Mouse (Mus musculus) adrenal gland (tissue): ENCODE measurements around the gene Spag4.

Experiments used
- intact Hi-C: fragments of 180-260 bp; cut with DNase I; formaldehyde crosslinking; loops from one replicate; pipeline ENCODE4 v1.15.1; 2025
- long read RNA-seq, 2 experiments: library from polyadenylated mRNA; unstranded; transcript quantifications; one replicate each; pipeline ENCODE4 v2.0.0; 2020; ENCODE audit warnings: borderline replicate concordance in 1 of 2; ENCODE audit not compliant: insufficient replicate concordance in 1 of 2

Spag4 gene
- long read RNA-seq, experiment 1, partial matches to known transcripts, result 0 of 1 reads
- long read RNA-seq, experiment 1, other reads (novel, unspliced or antisense), result 0 of 1 reads
- long read RNA-seq, experiment 2, partial matches to known transcripts, result 0 of 4 reads
- long read RNA-seq, experiment 2, other reads (novel, unspliced or antisense), result 1 of 4 reads

- intact Hi-C loops, result no loop called here
Observed at GRCm38 (mm10) chr2:156065099-156066041, at the start of gene Spag4. TSS of gene Spag4 (plus strand) at chr2:156065175.

GRCm38 (mm10) chr2:156018106-156018505 lies 46.9 kb upstream of the Spag4 start:
- intact Hi-C loops, result no loop called here

DNA sequence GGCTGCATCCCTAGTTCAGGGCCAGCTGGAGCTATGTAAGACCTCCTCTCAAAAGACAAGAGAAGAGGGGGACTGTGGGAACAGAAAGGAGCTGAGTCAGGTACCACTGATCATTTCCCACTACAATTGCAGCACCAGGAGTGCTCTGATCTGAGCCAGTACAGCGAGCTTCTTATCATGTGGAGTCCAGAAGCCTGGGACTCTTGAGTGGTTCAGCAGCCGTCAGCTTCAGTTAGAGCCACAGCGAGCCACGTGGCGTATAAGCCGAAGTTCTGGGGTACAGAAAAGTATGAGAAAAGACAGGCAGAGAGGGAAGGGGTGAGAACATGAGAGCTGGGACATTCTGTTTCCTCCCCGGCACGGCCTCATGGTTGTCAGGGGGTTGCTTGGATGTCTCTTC lies 43.8 kb upstream of the Spag4 start:
- intact Hi-C loops, result no loop called here

GRCm38 (mm10) chr2:156021765-156022164 lies 43.2 kb upstream of the Spag4 start:
- intact Hi-C loops, result no loop called here

DNA sequence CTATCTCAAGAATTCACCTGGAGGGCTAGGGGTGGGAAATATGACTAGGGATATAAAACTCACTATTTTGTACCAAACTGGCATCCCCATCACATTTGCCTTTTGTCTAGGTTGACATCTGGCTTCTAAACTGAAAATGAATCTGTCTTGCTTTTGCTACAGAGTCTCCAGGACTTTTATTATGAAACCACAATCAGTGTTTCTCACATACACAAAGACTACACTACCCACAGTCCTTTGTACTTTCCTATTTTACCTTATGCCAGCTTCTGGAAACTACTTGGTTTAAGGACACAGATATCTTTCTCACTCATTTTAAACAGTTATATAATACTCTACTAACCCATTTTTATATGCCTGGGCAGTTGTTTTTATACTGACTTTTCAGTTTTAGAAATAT lies 39.5 kb upstream of the Spag4 start:
- intact Hi-C loops, result no loop called here

DNA sequence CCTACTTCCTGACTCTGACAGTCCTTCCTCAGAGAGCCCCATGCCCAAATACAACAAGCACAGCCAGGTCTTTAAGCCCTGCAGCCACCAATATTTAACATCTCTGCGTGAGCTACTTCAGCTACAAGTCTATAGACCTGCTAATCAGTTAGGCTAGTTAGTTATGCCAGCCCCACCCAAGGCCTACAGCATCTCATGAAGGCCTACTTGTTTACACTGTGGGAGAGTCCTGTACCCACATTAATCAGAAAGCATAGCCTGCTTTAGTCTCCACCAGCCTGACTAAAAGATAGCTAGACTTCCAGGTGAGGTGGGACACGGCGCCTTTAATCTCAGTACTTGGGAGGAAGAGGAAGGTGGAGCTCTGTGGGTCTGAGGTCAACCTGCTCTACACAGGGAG lies 25.6 kb upstream of the Spag4 start:
- intact Hi-C loops, result no loop called here

DNA sequence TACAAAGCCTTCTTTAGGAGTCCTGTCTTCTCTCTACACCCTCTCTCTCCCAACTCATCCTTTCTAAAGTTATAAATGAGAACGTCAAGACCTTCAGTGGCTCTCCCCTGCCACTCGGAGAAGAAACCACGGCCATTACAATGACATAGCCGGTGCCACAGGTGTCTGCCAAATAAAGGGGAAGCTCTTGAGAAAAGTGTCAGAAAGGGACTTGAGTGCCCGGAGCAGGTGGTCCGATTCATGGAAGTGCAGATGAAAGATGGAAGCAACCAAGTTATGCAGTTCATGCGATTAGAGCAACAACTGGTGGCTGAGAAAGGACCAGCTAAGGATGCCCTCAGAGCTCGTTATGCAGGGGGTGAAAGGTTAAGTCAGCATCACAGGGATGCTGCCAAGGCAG lies 22.1 kb upstream of the Spag4 start:
- intact Hi-C loops, result no loop called here

DNA sequence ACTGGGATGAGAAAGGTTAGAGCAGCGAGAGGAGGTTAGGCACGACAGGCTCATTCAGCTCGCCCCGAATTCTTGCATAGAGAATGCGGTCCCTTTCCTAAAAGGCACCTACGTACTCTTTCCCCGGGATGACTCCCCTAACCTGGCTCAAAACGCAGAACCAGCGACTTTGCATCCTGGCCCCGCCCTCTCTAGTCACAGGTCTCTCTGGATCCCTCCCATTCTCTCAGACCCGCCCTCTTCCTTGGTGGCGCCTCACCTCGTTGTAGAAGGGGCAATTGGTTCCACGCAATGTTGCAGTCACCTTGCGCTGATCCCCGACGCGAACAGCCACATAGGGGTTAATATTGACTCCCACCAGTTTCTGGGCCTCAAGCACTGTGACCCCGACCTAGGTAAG lies 17.0 kb upstream of the Spag4 start:
- intact Hi-C loops, result no loop called here

DNA sequence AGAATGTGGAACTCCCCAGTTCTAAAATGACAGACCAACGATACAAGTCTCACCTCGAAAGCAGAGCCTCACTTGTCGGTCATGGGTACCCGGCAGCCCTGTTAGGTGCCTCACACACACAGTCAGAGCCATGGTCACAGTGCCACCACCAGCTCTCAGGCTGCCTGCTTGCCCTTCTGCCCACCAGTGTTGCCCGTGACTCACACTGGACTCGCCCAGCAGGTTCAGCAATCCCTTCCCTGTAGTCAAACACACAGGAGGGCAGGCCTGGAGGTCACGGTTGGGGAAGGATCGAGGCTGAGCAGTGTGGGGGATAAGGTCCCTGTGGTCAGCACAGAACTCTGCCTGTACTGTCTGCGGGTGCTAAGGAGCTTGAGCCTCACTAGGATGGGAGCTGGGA lies 12.2 kb upstream of the Spag4 start, which contains the start of gene Fer1l4:
TSS of gene Fer1l4 (minus strand) at position 132 of the 400 bp plus-strand sequence.
- intact Hi-C loops, result no loop called here

- intact Hi-C loops, result no loop called here
Observed at GRCm38 (mm10) chr2:156066126-156066525, 1.2 kb downstream of the Spag4 start.

- intact Hi-C loops, result no loop called here
Observed at GRCm38 (mm10) chr2:156067916-156068315, 2.9 kb downstream of the Spag4 start.

GRCm38 (mm10) chr2:156071236-156071635 lies 6.3 kb downstream of the Spag4 start:
- intact Hi-C loops, result no loop called here

DNA sequence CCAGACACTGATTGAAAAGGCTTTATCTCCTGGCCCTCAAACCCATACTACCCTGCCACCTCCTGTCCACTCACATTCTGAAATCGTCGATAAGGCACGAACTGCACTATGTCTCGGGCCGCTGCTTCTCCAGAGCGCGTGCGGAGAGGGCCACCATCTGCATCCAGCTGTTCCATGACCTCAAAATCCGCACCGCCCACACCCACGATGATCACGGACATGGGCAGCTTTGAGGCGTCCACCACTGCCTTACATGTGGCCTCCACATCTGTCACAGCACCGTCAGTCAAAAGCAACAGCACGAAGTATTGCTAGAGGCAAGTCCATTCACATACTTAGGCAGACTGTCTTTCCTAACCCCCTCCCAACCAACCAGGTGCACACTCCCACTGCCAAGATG lies 8.8 kb downstream of the Spag4 start:
- intact Hi-C loops, result no loop called here

DNA sequence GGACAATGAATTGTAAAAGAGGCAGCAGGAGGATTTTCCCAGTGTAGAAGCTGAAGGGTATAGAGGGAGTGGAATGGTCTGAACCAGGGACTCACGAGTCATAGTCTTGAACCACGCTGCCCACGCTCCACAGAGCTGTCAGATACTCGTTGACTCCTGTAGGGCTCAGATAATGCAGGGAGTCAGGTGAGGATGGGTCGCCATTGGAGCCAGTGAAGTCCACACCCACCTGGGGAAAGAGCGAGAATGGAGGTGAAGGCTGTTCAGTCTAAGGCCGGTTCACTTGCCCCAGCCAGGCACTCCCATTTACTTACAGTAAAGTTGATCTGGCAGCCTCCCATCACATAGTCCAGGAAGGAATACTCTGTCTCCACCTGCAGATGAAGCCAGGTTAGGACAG lies 12.5 kb downstream of the Spag4 start:
- intact Hi-C loops, result no loop called here

GRCm38 (mm10) chr2:156078421-156079182 lies 13.6 kb downstream of the Spag4 start:
- intact Hi-C loops, result no loop called here

- intact Hi-C loops, result no loop called here
Observed at GRCm38 (mm10) chr2:156079183-156079560, 14.2 kb downstream of the Spag4 start.

DNA sequence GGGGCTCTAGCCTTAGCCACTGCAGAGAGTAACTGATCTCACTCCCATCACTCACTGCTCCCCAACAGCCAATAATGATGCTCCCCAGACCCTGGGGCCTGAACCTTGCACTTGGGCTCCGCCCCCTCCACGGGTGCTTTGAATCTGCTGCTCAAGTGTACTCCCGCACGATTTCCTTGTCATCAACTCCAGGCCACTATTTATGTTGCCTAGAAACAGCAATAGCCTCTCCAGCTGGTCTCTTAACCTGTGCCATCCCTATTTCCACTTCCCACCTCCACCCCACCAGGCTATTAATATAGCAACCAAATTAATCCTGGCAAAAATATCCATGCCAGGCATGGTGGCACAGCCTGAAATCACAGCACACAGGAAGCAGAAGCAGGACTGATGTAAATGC lies 14.7 kb downstream of the Spag4 start:
- intact Hi-C loops, result no loop called here

GRCm38 (mm10) chr2:156080391-156080790 lies 15.4 kb downstream of the Spag4 start:
- intact Hi-C loops, result no loop called here

DNA sequence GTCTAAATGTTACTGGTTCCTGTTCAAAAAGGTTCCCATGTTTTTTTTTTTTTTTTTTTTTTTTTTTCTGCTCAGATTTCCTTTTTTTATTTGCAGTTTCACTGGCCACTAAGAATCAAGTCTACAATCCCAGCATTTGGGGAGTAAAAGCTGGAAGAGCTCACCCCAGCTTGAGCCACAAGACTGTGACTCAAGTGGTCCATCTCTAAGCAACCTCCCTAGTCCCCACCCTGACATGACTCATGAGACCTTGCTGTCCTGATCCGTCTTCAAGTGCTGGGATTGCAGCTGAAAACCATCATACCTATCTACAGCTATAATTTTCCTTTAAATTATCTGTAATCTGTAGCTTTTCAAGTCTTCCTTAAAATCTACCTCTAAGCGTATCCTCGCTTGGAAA lies 19.6 kb downstream of the Spag4 start:
- intact Hi-C loops, result no loop called here

DNA sequence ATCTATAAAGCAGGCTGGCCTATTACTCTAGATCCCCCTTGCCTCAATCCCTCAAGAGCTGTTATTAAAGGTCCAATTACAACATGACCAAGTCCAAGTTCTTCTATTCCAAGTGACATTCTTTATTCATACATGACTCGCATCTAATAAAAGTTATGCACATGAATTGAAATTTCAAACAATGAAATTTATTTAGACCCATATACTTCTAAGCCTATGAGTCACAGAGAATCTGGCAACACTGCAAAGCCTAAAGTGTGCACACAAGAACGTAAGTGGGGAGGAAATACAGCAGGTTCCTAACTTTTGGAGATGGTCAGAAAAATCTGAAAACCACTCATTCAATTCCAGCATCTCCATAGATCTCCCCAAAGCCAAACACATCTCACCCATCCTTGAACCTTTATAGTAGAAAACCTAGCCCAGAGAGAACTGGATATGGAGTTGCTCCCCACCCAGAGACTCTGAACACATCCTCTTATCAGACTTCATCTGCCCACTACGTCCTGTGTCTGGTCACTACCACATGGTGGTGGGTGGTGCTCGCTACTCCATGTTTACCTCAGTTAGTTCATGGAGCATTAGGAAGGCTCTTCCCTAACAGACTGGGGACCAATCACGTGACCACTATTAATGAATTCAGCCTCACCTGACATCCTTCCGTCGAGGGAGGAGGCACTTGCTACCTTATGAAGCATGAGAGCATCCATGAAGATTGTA lies 22.6 kb downstream of the Spag4 start:
- intact Hi-C loops, result no loop called here

- intact Hi-C loops, result no loop called here
Observed at GRCm38 (mm10) chr2:156089799-156090198, 24.8 kb downstream of the Spag4 start.
